ENCODE assay signal across 8 mouse cellular contexts in the genomic region with DNA sequence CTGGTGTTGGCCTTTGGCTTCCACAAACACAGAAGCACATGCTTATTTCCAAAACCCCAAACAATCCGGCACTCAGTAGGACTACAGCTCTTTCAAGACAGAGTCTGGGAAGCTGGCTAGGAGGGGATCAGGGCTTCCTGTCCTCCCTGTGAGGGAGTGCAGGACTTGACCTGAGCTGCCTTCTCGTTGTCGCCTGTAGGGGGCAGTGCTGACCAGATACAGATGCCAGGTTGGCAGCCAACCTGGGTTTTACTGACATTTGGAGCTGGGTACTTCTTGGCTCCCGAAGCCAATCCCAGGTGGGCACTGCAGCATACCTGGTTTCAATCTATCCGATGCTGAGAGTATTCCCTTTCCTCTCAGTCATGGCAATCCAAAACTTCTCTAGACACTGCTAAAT. TPM values are rescaled to one million over a fixed set of nuclear protein-coding genes. Genes with fewer than 3 reads are reported as not detected.
A peak's percentile ranks its signal among the peaks of the same experiment; 100 is the strongest.
DNase-seq lines count a peak whose midpoint lies in the region; ATAC-seq and TF ChIP-seq lines count a peak whose summit lies in the region.
"Had no signal": no experiment of that assay in that cellular context is flagged by ENCODE, and none has a peak within 500 bp of the region (broad histone marks: within the 10 kb centered on the region; RNA-seq: fewer than 3 reads in every experiment).

No protein-coding gene starts in this region.

- DNase-seq in liver, adult 2 months (ENCODE audit: extremely low read depth, low read depth, low spot score), result peak; percentile 41
- peak; percentile 47 for DNase-seq in adrenal gland, adult 2 months
- DNase-seq in kidney, postnatal 10 days, result peak; percentile 34
- DNase-seq in testis, postnatal 10 days (ENCODE audit: low spot score), result peak; percentile 82
- no peak for DNase-seq in hindbrain, embryonic 14.5 days (ENCODE audit: low spot score)

- ATAC-seq in liver, embryonic 12.5 days, result no peak
- no peak for ATAC-seq in hindbrain, embryonic 14.5 days (ENCODE audit: low FRiP score)
- no peak for ATAC-seq in frontal cortex, adult (ENCODE audit: low TSS enrichment)

- H3K27me3 ChIP-seq in liver, adult 2 months (ENCODE audit: control insufficient read depth, insufficient read depth, low read length), result no peaks in the 10 kb centered on the region
- no peaks in the 10 kb centered on the region for H3K27me3 ChIP-seq in liver, embryonic 12.5 days (replicated peaks)
- no peaks in the 10 kb centered on the region for H3K27me3 ChIP-seq in hindbrain, embryonic 14.5 days (ENCODE audit: control insufficient read depth, insufficient read depth, low read length)
- H3K27me3 ChIP-seq: liver, embryonic 15.5 days had no signal

- 0 out of 2 replicates have a peak, but pooled peaks cover 3% of the 10 kb centered on the region for H3K9me3 ChIP-seq in liver, embryonic 12.5 days (replicated peaks)
- 0 out of 2 replicates have a peak, but pooled peaks cover 4% of the 10 kb centered on the region for H3K9me3 ChIP-seq in hindbrain, embryonic 14.5 days (ENCODE audit: control insufficient read depth, low read length)
- H3K9me3 ChIP-seq: liver, embryonic 15.5 days had no signal

- H3K9ac ChIP-seq in liver, adult 2 months (ENCODE audit: low read depth, low read length), result no peak overlapping the region
- H3K9ac ChIP-seq in liver, embryonic 12.5 days, result no peak overlapping the region
- H3K9ac ChIP-seq in hindbrain, embryonic 14.5 days, result no peak overlapping the region
- H3K9ac ChIP-seq: liver, embryonic 15.5 days had no signal

- H3K79me2 ChIP-seq in liver, adult 2 months (ENCODE audit: control insufficient read depth, insufficient read depth, low read length), result no peaks in the 10 kb centered on the region

- no peaks in the 10 kb centered on the region for H3K36me3 ChIP-seq in liver, adult 2 months (ENCODE audit: control insufficient read depth, insufficient read depth, low read length)
- no peaks in the 10 kb centered on the region for H3K36me3 ChIP-seq in liver, embryonic 12.5 days
- no peaks in the 10 kb centered on the region for H3K36me3 ChIP-seq in hindbrain, embryonic 14.5 days (replicated peaks; ENCODE audit: control insufficient read depth, insufficient read depth)
- H3K36me3 ChIP-seq: liver, embryonic 15.5 days had no signal

- no peak overlapping the region for H3K27ac ChIP-seq in liver, adult 2 months (replicated peaks; ENCODE audit: insufficient read depth, low read depth, low read length)
- no peak overlapping the region for H3K27ac ChIP-seq in liver, embryonic 12.5 days
- H3K27ac ChIP-seq in hindbrain, embryonic 14.5 days, result no peak overlapping the region
- H3K27ac ChIP-seq: liver, embryonic 15.5 days had no signal

- no peak overlapping the region for H3K4me2 ChIP-seq in liver, embryonic 12.5 days
- H3K4me2 ChIP-seq in hindbrain, embryonic 14.5 days (replicated peaks), result no peak overlapping the region
- H3K4me2 ChIP-seq: liver, embryonic 15.5 days had no signal

- no peak for TF ChIP-seq POLR2A in liver, adult 2 months (IDR thresholded peaks at IDR 0.05; ENCODE audit: extremely low read depth, insufficient read depth, low read length)

- 41% methylated on average over 5 of the region's 5 CpGs for WGBS in liver, adult 2 months
- WGBS in liver, embryonic 12.5 days (ENCODE audit: insufficient replicate concordance), result 33% methylated on average over 5 of the region's 5 CpGs
- WGBS in hindbrain, embryonic 14.5 days, result 45% methylated on average over 5 of the region's 5 CpGs

- H3K4me3 ChIP-seq in liver, adult 2 months (ENCODE audit: insufficient read depth, low read depth, low read length), result no peak overlapping the region
- H3K4me3 ChIP-seq in liver, embryonic 12.5 days, result no peak overlapping the region
- H3K4me3 ChIP-seq in hindbrain, embryonic 14.5 days (replicated peaks; ENCODE audit: low read length), result no peak overlapping the region
- H3K4me3 ChIP-seq: liver, embryonic 15.5 days had no signal

- peak; percentile 97 for TF ChIP-seq CTCF in liver, adult 2 months (IDR thresholded peaks at IDR 0.05; ENCODE audit: low read depth, low read length)

- H3K4me1 ChIP-seq in liver, adult 2 months (ENCODE audit: control insufficient read depth, insufficient read depth, low read length), result no peaks in the 10 kb centered on the region
- H3K4me1 ChIP-seq in liver, embryonic 12.5 days, result no peaks in the 10 kb centered on the region
- H3K4me1 ChIP-seq in hindbrain, embryonic 14.5 days (replicated peaks; ENCODE audit: control insufficient read depth, insufficient read depth, low read length), result no peaks in the 10 kb centered on the region
- H3K4me1 ChIP-seq: liver, embryonic 15.5 days had no signal

RNA-seq across cellular contexts. Expression of gene Zscan5b, which starts 8.9 kb away (rescaled TPM):
- total RNA-seq in liver, adult 2 months (2014; rRNA removed), result not detected in 2 replicates
- not detected in 2 replicates for polyA plus RNA-seq in liver, adult 2 months (2012; rRNA removed)
- not detected in 2 replicates for polyA plus RNA-seq in liver, embryonic 12.5 days (2016; fragmentation: Nextera tagmentation; extraction: Ambion mirVana)
- total RNA-seq in adrenal gland, adult 2 months (2021), result not detected
- not detected in 2 replicates for polyA plus RNA-seq in adrenal gland, adult 2 months (2012; rRNA removed)
- polyA plus RNA-seq in hindbrain, embryonic 14.5 days (2014; fragmentation: Nextera tagmentation; extraction: Ambion mirVana), result not detected in 2 replicates
- polyA plus RNA-seq: liver, embryonic 15.5 days had no signal

RNA-seq across cellular contexts. Expression of gene Galp, which starts 16.3 kb away (rescaled TPM):
- total RNA-seq in liver, adult 2 months (2014; rRNA removed), result not detected in 2 replicates
- polyA plus RNA-seq in liver, adult 2 months (2012; rRNA removed), result not detected in 2 replicates
- not detected in 2 replicates for polyA plus RNA-seq in liver, embryonic 12.5 days (2016; fragmentation: Nextera tagmentation; extraction: Ambion mirVana)
- total RNA-seq in adrenal gland, adult 2 months (2021), result not detected
- polyA plus RNA-seq in adrenal gland, adult 2 months (2012; rRNA removed), result not detected in 2 replicates
- polyA plus RNA-seq in hindbrain, embryonic 14.5 days (2014; fragmentation: Nextera tagmentation; extraction: Ambion mirVana), result not detected in 2 replicates
- polyA plus RNA-seq: liver, embryonic 15.5 days had no signal

RNA-seq across cellular contexts. Expression of gene Epp13, which starts 39.4 kb away (rescaled TPM):
- total RNA-seq in liver, adult 2 months (2014; rRNA removed), result not detected in 2 replicates
- not detected in 2 replicates for polyA plus RNA-seq in liver, adult 2 months (2012; rRNA removed)
- polyA plus RNA-seq in liver, embryonic 12.5 days (2016; fragmentation: Nextera tagmentation; extraction: Ambion mirVana), result not detected in 2 replicates
- total RNA-seq in adrenal gland, adult 2 months (2021), result not detected
- polyA plus RNA-seq in adrenal gland, adult 2 months (2012; rRNA removed), result not detected in 2 replicates
- polyA plus RNA-seq in hindbrain, embryonic 14.5 days (2014; fragmentation: Nextera tagmentation; extraction: Ambion mirVana), result not detected in 2 replicates
- polyA plus RNA-seq: liver, embryonic 15.5 days had no signal

RNA-seq across cellular contexts. Expression of gene Zfp444, which starts 41.1 kb away (rescaled TPM):
- total RNA-seq in liver, adult 2 months (2014; rRNA removed), result 11.0 and 17.5 TPM in 2 replicates
- polyA plus RNA-seq in liver, adult 2 months (2012; rRNA removed), result 23.9 and 29.7 TPM in 2 replicates
- polyA plus RNA-seq in liver, embryonic 12.5 days (2016; fragmentation: Nextera tagmentation; extraction: Ambion mirVana), result 25.5 and 26.3 TPM in 2 replicates
- 10 to 100 TPM; 22.5 to 31.1 TPM for total RNA-seq in adrenal gland, adult 2 months (2021)
- 50.7 and 61.8 TPM in 2 replicates for polyA plus RNA-seq in adrenal gland, adult 2 months (2012; rRNA removed)
- polyA plus RNA-seq in hindbrain, embryonic 14.5 days (2014; fragmentation: Nextera tagmentation; extraction: Ambion mirVana), result 74.7 and 80.0 TPM in 2 replicates

RNA-seq across cellular contexts. Expression of gene Zfp787, which starts 57.3 kb away (rescaled TPM):
- 33.7 and 36.8 TPM in 2 replicates for total RNA-seq in liver, adult 2 months (2014; rRNA removed)
- 46.0 and 51.7 TPM in 2 replicates for polyA plus RNA-seq in liver, adult 2 months (2012; rRNA removed)
- polyA plus RNA-seq in liver, embryonic 12.5 days (2016; fragmentation: Nextera tagmentation; extraction: Ambion mirVana), result 17.3 and 18.0 TPM in 2 replicates
- total RNA-seq in adrenal gland, adult 2 months (2021), result 10 to 100 TPM; 41.8 to 41.9 TPM
- polyA plus RNA-seq in adrenal gland, adult 2 months (2012; rRNA removed), result 73.8 and 87.1 TPM in 2 replicates
- polyA plus RNA-seq in hindbrain, embryonic 14.5 days (2014; fragmentation: Nextera tagmentation; extraction: Ambion mirVana), result 14.2 and 14.5 TPM in 2 replicates
